Mouse (Mus musculus) bone marrow macrophage, adult 2 months (primary cell): ENCODE measurements around the gene Grip1.

Source experiments
- CTCF ChIP-seq: IDR thresholded peaks from 2 replicates; pipeline ENCODE4 v1.5.1; 2012; ENCODE audit warnings: low read depth, mild to moderate bottlenecking, low read length, moderate library complexity
- POLR2A ChIP-seq: IDR thresholded peaks from 2 replicates; pipeline ENCODE4 v1.6.1; 2012; ENCODE audit warnings: mild to moderate bottlenecking, low read depth, low read length, borderline replicate concordance

DNA sequence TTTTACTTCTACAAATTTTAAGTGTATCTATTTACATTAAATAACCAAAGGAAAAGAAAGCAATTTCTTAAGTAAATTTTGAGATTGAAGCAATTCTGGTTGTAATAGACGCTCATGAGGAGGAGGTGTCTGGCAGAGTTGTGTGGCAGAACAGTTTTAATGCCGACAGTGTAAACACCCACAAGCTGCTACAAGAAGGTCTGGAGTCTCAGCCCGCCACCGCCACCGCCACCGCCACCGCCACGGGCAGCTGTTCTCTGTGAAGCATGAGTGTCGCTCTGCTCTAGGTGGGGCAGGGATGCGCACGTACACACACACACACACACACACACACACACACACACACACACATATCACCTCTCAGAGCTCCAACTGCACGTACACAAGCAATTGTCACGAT lies 558.7 kb downstream of the Grip1 start:
- TF ChIP-seq POLR2A = no peak
- TF ChIP-seq CTCF = no peak
